Mouse (Mus musculus) forebrain, embryonic 13.5 days (tissue): Measurements from ENCODE around the gene Hbb-y. TPM values are rescaled to one million over a fixed set of nuclear protein-coding genes. Genes with fewer than 3 reads are reported as not detected.

Experiments used
- ATAC-seq: fragments of 200-750 bp; cut with Nextera tagmentation; 2 replicates; pipeline ENCODE4 v1.8.0; 2017
- H3K27ac ChIP-seq: fragments of 300-500 bp; sonication (generic); 2 replicates; pipeline ENCODE4 v1.5.1; 2015; ENCODE audit warnings: inconsistent platforms, mild to moderate bottlenecking, moderate library complexity
- H3K27me3 ChIP-seq: fragments of 300-500 bp; sonication (generic); 2 replicates; pipeline ENCODE4 v1.6.1; 2015; ENCODE audit warnings: mild to moderate bottlenecking, inconsistent platforms
- H3K36me3 ChIP-seq: fragments of 300-500 bp; sonication (generic); 2 replicates; pipeline ENCODE4 v1.6.1; 2015; ENCODE audit warnings: mild to moderate bottlenecking, inconsistent platforms; ENCODE audit not compliant: poor library complexity, severe bottlenecking
- H3K4me1 ChIP-seq: fragments of 300-500 bp; sonication (generic); 2 replicates; pipeline ENCODE4 v1.6.1; 2015; ENCODE audit warnings: inconsistent platforms
- H3K4me2 ChIP-seq: fragments of 300-500 bp; sonication (generic); 2 replicates; pipeline ENCODE4 v1.6.1; 2015; ENCODE audit warnings: inconsistent platforms, mild to moderate bottlenecking, moderate library complexity
- H3K4me3 ChIP-seq: fragments of 300-500 bp; sonication (generic); 2 replicates; pipeline ENCODE4 v1.5.1; 2015; ENCODE audit warnings: mild to moderate bottlenecking, inconsistent platforms
- H3K9ac ChIP-seq: fragments of 300-500 bp; sonication (generic); 2 replicates; pipeline ENCODE4 v1.6.1; 2015; ENCODE audit warnings: mild to moderate bottlenecking, inconsistent platforms
- H3K9me3 ChIP-seq: fragments of 300-500 bp; sonication (generic); replicated peaks from 2 replicates; pipeline ENCODE4 v1.6.1; 2016; ENCODE audit warnings: inconsistent platforms
- WGBS: fragments of 180-500 bp; shearing (Covaris S2); methylation state at CpG from one replicate; pipeline ENCODE4 v1.1.7; 2015; 5-methylcytosine and 5-hydroxymethylcytosine counted together
- polyA plus RNA-seq: library from polyadenylated mRNA; unstranded; fragments of >200 nt; fragmentation: Nextera tagmentation; extraction: Ambion mirVana; gene quantifications from 2 replicates; pipeline ENCODE4 v1.2.1, GENCODE M21; 2015

Hbb-y gene
- polyA plus RNA-seq, result 3,762 and 4,630 TPM in 2 replicates

DNA sequence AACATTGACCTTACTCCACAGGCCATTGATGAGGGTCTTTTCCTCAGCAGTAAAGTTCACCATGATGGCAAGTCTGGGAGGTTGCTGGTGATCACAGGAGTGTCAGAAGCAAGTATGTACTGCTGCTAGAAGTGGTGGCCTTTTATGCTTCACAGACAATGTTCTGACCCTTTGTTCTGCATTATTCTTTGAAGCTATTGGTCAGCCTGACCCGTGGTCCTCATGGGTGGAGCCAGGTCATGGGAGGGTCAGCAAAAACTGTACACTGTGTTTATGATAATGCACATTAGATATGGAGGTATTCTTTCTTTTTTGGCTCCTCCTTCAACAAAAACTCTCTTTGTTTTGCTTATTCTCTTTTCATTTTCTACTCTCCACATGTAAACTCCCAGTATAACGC is at the start of gene Hbb-y:
Hbb-y (minus strand) TSS at position 127 of the 400 bp plus-strand sequence.
- Histone ChIP-seq H3K27ac (no peak within 1 kb of the TSS), H3K36me3 (no peaks in the 10 kb centered on the region), H3K9me3 (no peaks in the 10 kb centered on the region), H3K4me2 (no peak within 1 kb of the TSS), H3K27me3 (no peaks in the 10 kb centered on the region), H3K4me1 (no peaks in the 10 kb centered on the region), H3K9ac (no peak within 1 kb of the TSS), H3K4me3 (no peak within 1 kb of the TSS)
- ATAC-seq, result no peak
- 65% methylated on average over 2 of the region's 2 CpGs for WGBS

DNA sequence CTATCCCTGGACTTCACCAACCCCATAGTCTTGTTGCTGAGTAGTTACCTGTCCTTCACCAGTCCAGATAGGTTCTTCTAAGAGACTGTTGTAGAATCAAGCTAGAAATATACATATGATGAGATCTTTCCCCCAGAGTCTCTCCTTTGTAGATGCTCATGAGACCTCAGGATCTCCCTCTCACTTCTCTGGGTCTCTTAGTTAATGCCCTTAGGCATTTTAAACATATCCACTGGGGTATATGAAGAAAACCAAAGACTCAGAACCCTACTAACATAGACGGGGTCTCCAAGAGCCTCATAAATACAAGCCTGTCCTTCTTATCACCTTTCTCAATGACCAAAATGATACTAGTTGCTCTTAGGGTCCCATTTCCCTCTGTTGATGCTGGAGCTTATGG is 41.4 kb upstream of the Hbb-y start, which contains the start of gene Olfr64:
Olfr64 (minus strand) TSS at position 101 of the 400 bp plus-strand sequence.
- Histone ChIP-seq H3K9ac (no peak within 1 kb of the TSS), H3K4me3 (no peak within 1 kb of the TSS), H3K9me3 (no peaks in the 10 kb centered on the region), H3K4me1 (no peaks in the 10 kb centered on the region), H3K36me3 (no peaks in the 10 kb centered on the region), H3K27ac (no peak within 1 kb of the TSS), H3K27me3 (no peaks in the 10 kb centered on the region), H3K4me2 (no peak within 1 kb of the TSS)
- WGBS, result 75% methylated on average over 1 of the region's 1 CpGs
- ATAC-seq, result no peak

DNA sequence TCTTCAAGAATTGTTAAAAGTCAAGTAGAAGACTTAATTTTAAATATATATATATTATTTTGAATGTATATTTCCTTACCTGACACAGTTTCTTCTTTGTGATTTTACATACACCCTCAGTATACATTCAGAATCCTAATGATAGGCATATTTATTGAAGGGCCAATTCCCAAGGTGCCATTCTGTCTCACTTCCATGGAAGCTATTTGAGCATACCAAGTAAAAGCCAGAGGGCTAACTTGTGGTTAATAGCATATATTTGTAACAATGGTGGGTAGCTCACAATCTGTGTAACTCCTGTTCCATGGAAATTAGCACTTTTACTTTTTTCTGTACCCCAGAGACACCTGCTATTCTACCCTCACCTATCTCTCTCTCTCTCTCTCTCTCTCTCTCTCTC is 33.1 kb upstream of the Hbb-y start, which contains the start of gene Olfr66:
Olfr66 (minus strand) TSS at position 101 of the 400 bp plus-strand sequence.
- no peak within 1 kb of the TSS for H3K4me3 ChIP-seq
- H3K9ac ChIP-seq, result no peak within 1 kb of the TSS
- ATAC-seq, result no peak
- no peak within 1 kb of the TSS for H3K27ac ChIP-seq
- no peaks in the 10 kb centered on the region for H3K36me3 ChIP-seq
- H3K27me3 ChIP-seq, result no peaks in the 10 kb centered on the region
- no peak within 1 kb of the TSS for H3K4me2 ChIP-seq
- H3K9me3 ChIP-seq, result no peaks in the 10 kb centered on the region
- no peaks in the 10 kb centered on the region for H3K4me1 ChIP-seq

DNA sequence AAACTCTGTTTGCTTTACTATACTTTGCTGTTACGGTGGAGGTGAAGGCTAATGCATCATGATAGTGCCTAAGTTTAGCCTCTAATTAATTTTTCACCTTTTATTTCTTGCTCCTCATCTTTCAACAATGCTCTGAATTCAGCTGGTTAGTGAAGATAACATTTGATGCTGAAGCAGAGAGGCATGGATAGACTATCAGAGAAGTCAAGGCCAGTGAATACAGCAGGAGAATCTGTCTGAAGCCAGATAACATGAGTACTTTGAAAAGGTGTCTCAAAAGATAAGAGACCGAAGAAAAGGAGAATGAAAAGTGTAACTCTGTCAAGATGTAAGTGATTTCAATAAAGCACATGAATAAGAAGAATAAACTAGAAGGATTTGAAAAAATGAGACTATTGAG is 24.1 kb upstream of the Hbb-y start:
- no peak overlapping the region for H3K4me2 ChIP-seq
- no peak overlapping the region for H3K4me3 ChIP-seq
- no peaks in the 10 kb centered on the region for H3K4me1 ChIP-seq
- 86% methylated on average over 2 of the region's 2 CpGs for WGBS
- H3K27me3 ChIP-seq, result no peaks in the 10 kb centered on the region
- H3K9me3 ChIP-seq, result no peaks in the 10 kb centered on the region
- no peak overlapping the region for H3K9ac ChIP-seq
- ATAC-seq, result no peak
- H3K36me3 ChIP-seq, result no peaks in the 10 kb centered on the region
- no peak overlapping the region for H3K27ac ChIP-seq

DNA sequence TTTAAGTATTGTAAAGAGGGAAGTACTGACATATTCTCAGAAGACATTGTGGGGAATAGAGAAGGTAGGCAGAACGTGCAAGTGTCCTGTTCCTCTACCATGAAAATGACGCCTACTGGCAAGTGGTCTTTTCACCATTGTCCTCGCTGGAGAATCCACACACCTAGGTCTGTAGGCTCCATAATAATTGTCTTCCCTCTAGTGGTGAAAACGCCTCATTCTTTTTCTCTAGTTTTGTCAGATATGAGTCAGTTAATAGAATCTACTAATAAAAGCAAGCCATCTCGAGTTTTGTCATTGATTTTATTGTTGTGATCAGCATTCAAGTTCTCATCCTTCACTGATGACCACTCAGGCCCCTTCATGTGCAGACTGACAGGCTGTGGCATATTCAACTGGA is 21.4 kb upstream of the Hbb-y start:
- Histone ChIP-seq H3K4me2 (no peak overlapping the region), H3K36me3 (no peaks in the 10 kb centered on the region), H3K4me3 (no peak overlapping the region), H3K9ac (no peak overlapping the region), H3K4me1 (no peaks in the 10 kb centered on the region), H3K27me3 (no peaks in the 10 kb centered on the region), H3K9me3 (no peaks in the 10 kb centered on the region), H3K27ac (no peak overlapping the region)
- no peak for ATAC-seq
- 52% methylated on average over 5 of the region's 5 CpGs for WGBS

DNA sequence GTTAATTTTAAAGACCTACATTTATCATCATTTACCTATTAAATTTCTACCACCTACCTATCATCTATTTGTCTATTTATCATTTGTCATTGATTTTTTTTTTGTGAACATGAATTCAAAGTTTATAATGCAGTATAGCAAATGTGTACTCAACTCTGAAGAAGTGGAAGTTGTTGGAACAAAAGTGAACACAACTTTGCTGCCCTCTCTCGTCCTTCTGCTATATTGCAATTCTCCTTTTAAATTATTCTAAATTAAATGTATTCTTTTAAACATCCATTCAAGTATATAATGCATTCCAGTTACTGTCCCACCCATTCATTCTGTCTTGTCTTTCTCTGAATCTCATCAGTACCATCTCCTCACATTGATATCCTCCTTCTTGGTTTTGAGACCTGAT is 20.0 kb upstream of the Hbb-y start:
- no peaks in the 10 kb centered on the region for H3K27me3 ChIP-seq
- no peaks in the 10 kb centered on the region for H3K36me3 ChIP-seq
- H3K9me3 ChIP-seq, result no peaks in the 10 kb centered on the region
- H3K9ac ChIP-seq, result no peak overlapping the region
- H3K4me1 ChIP-seq, result no peaks in the 10 kb centered on the region
- WGBS, result 9% methylated on average over 1 of the region's 1 CpGs
- ATAC-seq, result no peak
- no peak overlapping the region for H3K27ac ChIP-seq
- H3K4me2 ChIP-seq, result no peak overlapping the region
- no peak overlapping the region for H3K4me3 ChIP-seq

DNA sequence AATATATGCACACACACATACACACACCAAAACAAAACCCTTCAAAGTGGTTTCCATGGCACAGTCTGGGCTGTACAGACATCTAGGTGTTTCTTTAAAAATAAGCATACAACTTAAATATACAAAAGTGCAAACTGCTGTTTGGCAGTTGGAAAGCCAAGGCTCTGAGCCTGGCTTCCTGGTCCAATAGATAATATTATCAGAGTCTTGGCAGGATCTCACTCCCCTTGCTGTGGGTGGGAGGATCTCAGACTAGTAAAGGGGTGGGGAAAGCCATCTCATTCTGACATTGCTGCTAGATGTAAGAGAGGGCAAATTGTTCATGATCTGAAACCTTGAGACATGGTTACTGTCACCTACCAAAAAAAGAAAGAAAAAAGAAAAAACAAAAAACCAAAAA is 17.7 kb upstream of the Hbb-y start:
- H3K27ac ChIP-seq, result no peak overlapping the region
- no peaks in the 10 kb centered on the region for H3K9me3 ChIP-seq
- H3K36me3 ChIP-seq, result no peaks in the 10 kb centered on the region
- H3K4me1 ChIP-seq, result no peaks in the 10 kb centered on the region
- no peak for ATAC-seq
- no peaks in the 10 kb centered on the region for H3K27me3 ChIP-seq
- H3K9ac ChIP-seq, result no peak overlapping the region
- no peak overlapping the region for H3K4me2 ChIP-seq
- H3K4me3 ChIP-seq, result no peak overlapping the region

DNA sequence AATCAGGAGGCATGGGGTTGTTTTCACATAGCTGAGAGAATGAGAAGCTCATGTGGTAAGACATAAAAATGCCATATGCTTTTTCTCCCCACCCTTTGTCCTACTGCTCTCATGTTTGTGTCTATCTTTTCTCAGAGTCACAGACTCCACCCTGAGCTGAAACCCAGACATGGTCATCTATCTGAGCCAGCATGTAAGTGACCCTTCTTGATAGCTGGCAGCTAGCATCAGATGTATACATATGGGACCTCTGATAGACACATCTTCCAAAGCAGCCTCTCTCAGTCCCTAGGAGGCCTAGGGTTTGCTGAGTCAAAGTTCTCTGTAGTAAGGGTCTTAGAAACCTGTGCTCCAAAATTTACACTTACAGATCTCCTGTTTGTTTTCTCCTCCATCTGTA is 12.7 kb upstream of the Hbb-y start:
- Histone ChIP-seq H3K4me3 (no peak overlapping the region), H3K9me3 (no peaks in the 10 kb centered on the region), H3K4me2 (no peak overlapping the region), H3K4me1 (no peaks in the 10 kb centered on the region), H3K36me3 (no peaks in the 10 kb centered on the region), H3K27ac (no peak overlapping the region), H3K27me3 (no peaks in the 10 kb centered on the region), H3K9ac (no peak overlapping the region)
- ATAC-seq, result no peak

DNA sequence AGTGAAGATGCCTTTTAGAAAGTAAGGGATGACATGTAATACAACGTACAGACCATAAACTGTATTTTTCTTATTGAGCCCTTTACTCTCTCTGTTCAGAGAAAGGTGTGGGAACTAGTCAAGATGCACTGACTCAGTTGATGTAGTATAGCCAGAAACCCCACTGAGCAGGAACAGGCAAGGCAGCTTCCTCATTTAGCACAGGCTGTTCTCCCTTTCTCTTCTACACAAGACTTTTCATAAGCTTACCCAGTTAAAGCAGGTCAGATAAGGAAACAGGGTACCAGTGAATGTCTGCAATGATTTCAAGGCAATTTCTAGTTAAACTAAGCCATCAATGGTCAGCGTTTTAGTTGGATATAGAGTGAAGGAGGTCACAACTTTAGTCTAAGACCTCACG is 8.5 kb upstream of the Hbb-y start:
- H3K36me3 ChIP-seq, result no peaks in the 10 kb centered on the region
- H3K27me3 ChIP-seq, result no peaks in the 10 kb centered on the region
- no peak overlapping the region for H3K4me2 ChIP-seq
- no peak overlapping the region for H3K27ac ChIP-seq
- no peaks in the 10 kb centered on the region for H3K9me3 ChIP-seq
- WGBS, result 85% methylated on average over 3 of the region's 3 CpGs
- no peak overlapping the region for H3K4me3 ChIP-seq
- no peak overlapping the region for H3K9ac ChIP-seq
- no peak for ATAC-seq
- no peaks in the 10 kb centered on the region for H3K4me1 ChIP-seq

DNA sequence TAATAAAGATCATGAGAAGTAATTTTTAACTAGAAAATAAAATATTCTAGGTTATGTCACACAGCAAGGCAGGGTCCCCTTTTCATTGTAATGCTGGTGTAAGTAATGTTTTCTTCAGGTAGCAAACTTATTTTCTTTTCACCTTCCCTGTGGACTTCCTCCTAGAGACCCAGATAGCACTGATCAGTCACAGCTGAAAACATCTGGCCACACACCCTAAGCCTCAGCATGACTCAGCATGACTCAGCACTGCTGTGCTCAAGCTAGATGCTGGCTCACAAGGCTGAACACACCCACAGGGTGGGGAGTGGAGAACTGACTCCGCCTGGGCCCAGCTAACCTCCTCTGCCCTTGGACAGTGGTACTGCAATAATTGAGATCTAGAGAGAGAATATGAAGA is 7.8 kb upstream of the Hbb-y start:
- no peak for ATAC-seq

DNA sequence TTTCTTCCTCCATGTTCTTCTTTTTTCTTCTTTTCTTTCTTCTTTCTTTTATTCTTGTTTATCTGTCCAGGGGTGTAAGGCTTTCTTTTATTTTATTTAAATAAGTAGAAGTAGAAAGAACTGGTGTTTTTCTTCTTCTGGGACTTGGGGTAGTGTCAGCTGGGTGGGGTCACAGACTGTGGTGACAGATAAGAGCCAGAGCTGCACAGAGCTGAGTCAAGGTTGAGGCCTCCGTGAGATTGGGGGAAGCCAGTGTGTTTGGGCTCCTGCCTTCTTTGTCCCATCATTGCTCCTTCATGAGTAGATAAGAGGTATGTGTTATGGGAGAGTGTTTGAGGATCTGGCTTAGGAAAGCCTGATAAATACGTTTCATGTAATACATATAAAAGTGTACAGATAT is 6.1 kb upstream of the Hbb-y start:
- Histone ChIP-seq H3K27ac (no peak overlapping the region), H3K9ac (no peak overlapping the region), H3K4me3 (no peak overlapping the region), H3K4me1 (no peaks in the 10 kb centered on the region), H3K27me3 (no peaks in the 10 kb centered on the region), H3K36me3 (no peaks in the 10 kb centered on the region), H3K4me2 (no peak overlapping the region), H3K9me3 (no peaks in the 10 kb centered on the region)
- ATAC-seq, result no peak
- 80% methylated on average over 2 of the region's 2 CpGs for WGBS

More for the DNA sequence above, 7.8 kb upstream of the Hbb-y start:
- Histone ChIP-seq H3K9me3 (no peaks in the 10 kb centered on the region), H3K9ac (no peak overlapping the region), H3K27ac (no peak overlapping the region), H3K4me1 (no peaks in the 10 kb centered on the region), H3K36me3 (no peaks in the 10 kb centered on the region), H3K4me2 (no peak overlapping the region), H3K27me3 (no peaks in the 10 kb centered on the region), H3K4me3 (no peak overlapping the region)
- WGBS, result 62% methylated on average over 1 of the region's 1 CpGs

DNA sequence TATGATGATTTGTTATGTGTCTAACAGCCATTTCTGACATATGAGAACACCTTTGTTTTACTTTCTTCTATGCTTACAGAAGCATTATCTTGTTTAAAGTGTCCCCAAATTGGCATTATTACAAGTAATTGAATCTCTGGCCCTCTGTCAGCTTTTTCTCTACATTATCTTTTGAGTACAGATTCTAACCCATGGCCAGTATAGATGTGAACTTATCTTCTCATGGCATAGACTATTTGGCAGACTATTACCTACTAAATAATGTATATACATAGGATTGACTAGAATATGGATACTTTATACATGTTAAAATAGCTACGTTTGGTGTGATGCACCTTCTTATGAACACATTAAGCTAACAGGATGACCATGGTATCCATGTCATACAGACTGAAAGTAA is 1.7 kb upstream of the Hbb-y start:
- no peak overlapping the region for H3K4me2 ChIP-seq
- no peaks in the 10 kb centered on the region for H3K4me1 ChIP-seq
- 76% methylated on average over 1 of the region's 1 CpGs for WGBS
- H3K9me3 ChIP-seq, result no peaks in the 10 kb centered on the region
- H3K27ac ChIP-seq, result no peak overlapping the region
- H3K27me3 ChIP-seq, result no peaks in the 10 kb centered on the region
- H3K4me3 ChIP-seq, result no peak overlapping the region
- no peaks in the 10 kb centered on the region for H3K36me3 ChIP-seq
- H3K9ac ChIP-seq, result no peak overlapping the region
- ATAC-seq, result no peak

DNA sequence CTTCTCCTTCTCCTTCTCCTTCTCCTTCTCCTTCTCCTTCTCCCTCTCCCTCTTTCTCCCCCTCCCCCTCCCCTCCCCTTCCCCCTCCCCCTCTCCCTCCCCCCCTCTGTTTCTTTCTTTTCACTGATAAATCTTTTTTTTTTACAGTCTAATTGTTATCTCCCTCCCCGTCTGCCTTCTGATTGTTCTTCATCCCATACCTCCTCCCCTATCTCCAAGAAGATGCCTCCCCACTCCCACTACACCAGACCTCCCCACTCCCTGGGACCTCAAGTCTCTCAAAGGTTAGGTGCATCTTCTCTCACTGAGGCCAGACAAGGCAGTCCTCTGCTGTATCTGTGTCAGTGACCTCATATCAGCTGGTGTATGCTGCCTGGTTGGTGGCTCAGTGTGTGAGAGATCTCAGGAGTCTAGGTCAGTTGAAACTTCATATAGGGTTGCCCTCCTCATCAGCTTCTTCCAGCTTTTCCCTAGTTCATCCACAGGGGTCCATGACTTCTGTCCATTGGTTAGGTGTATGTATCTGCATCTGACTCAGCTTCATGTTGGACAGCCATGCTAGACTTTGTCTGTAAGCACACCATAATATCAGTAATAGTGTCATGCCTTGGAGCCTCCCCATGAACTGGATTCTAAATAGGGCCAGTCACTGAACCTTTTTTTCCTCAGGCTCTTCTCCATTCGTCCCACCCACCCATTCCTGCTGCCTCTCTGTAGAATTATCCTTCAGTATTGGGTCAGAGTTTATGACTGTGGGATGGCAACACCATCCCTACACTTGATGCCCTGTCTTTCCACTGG is 8.3 kb downstream of the Hbb-y start:
- no peak overlapping the region for H3K9ac ChIP-seq
- H3K27me3 ChIP-seq, result no peaks in the 10 kb centered on the region
- H3K4me2 ChIP-seq, result no peak overlapping the region
- H3K27ac ChIP-seq, result no peak overlapping the region
- no peak overlapping the region for H3K4me3 ChIP-seq
- no peak for ATAC-seq
- 50% methylated on average over 2 of the region's 2 CpGs for WGBS
- no peaks in the 10 kb centered on the region for H3K36me3 ChIP-seq
- no peaks in the 10 kb centered on the region for H3K4me1 ChIP-seq
- H3K9me3 ChIP-seq, result no peaks in the 10 kb centered on the region
